Mouse (Mus musculus) G1E (cell line): Measurements from ENCODE around the gene Olfr418.

Experiments used
- CTCF ChIP-seq: IDR thresholded peaks from 2 replicates; pipeline ENCODE4 v1.5.1; 2012; ENCODE audit warnings: low read depth, low read length, inconsistent platforms, mixed read lengths
- GATA1 ChIP-seq: IDR thresholded peaks from 2 replicates; pipeline ENCODE4 v1.6.1; 2012; ENCODE audit warnings: borderline replicate concordance, low read length, inconsistent platforms, mixed read lengths
- POLR2AphosphoS5 ChIP-seq: IDR thresholded peaks from 2 replicates; pipeline ENCODE4 v1.6.1; 2012; ENCODE audit warnings: low read depth, low read length, inconsistent platforms; ENCODE audit not compliant: insufficient replicate concordance
- TAL1 ChIP-seq: conservative IDR thresholded peaks from 2 replicates; pipeline ENCODE4 v1.6.1; 2012; ENCODE audit warnings: low read depth, low read length, inconsistent platforms, mixed read lengths

DNA sequence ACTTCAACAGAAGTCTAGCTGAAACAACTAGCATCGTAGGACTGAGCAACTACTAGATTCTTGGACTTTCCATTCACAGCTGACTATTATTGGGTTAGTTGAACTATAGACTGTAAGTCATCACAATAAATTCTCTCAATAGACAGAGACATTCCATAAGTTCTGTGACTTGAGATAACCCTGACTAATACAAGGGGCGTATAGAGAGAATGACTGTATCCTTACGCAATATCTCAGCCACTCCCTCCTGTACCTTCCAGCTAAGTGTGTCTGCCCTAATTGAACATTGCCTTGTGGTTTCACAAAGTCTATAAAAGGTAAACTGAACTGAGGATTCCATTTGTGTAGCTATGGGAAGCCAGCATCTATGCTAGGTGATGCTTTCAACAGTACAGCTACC, 15.9 kb upstream of the Olfr418 start:
- TF ChIP-seq CTCF, result no peak
- no peak for TF ChIP-seq GATA1
- no peak for TF ChIP-seq TAL1
- no peak for TF ChIP-seq POLR2AphosphoS5
